Mouse (Mus musculus): ENCODE measurements at regions not wholly inside any gene's neighbourhood (a gene's known extent, or its start where the extent isn't known, plus 50 kb on each side); places are given as distances from the start of the nearest gene placed in this dataset.

GRCm38 (mm10) chr7:72500996-72501395 is 194.6 kb upstream of the Mctp2 start:
- intact Hi-C loops (cut with DNase I) = no loop called here
- DNase-seq = no peak

GRCm38 (mm10) chr7:72501431-72501830 is 195.0 kb upstream of the Mctp2 start:
- intact Hi-C loops (cut with DNase I) = no loop called here
- no peak for DNase-seq

- intact Hi-C loops (cut with DNase I) = no loop called here
Measured at GRCm38 (mm10) chr7:72503756-72504155, 197.3 kb upstream of the Mctp2 start.

GRCm38 (mm10) chr7:72504268-72504667 is 197.9 kb upstream of the Mctp2 start:
- peak; percentile 9 to 22 for DNase-seq
- intact Hi-C loops (cut with DNase I) = no loop called here

More at GRCm38 (mm10) chr7:72503756-72504155, 197.3 kb upstream of the Mctp2 start:
- DNase-seq = no peak

- DNase-seq = no peak
- intact Hi-C loops (cut with DNase I) = no loop called here
Measured at GRCm38 (mm10) chr7:72505732-72506460, 199.5 kb upstream of the Mctp2 start.

- intact Hi-C loops (cut with DNase I) = no loop called here
- DNase-seq = no peak
Measured at GRCm38 (mm10) chr7:72507946-72508345, 201.5 kb upstream of the Mctp2 start.

- intact Hi-C loops (cut with DNase I) = loop anchor here (5.0 kb wide), 1 partner anchor 108 kb away; no protein-coding TSS in a partner anchor
- DNase-seq = no peak
Measured at GRCm38 (mm10) chr7:72510116-72510515, 203.7 kb upstream of the Mctp2 start.

GRCm38 (mm10) chr7:72513446-72513845 is 207.0 kb upstream of the Mctp2 start:
- no peak for DNase-seq
- intact Hi-C loops (cut with DNase I) = loop anchor here (5.0 kb wide), 1 partner anchor 111 kb away; no protein-coding TSS in a partner anchor

GRCm38 (mm10) chr7:72514851-72515250 is 208.4 kb upstream of the Mctp2 start:
- intact Hi-C loops (cut with DNase I) = loop anchor here (5.0 kb wide), 1 partner anchor 113 kb away; no protein-coding TSS in a partner anchor
- peak in 1 of 2 experiments; percentile 4 for DNase-seq

GRCm38 (mm10) chr7:72518421-72518972 is 212.1 kb upstream of the Mctp2 start:
- DNase-seq = no peak
- intact Hi-C loops (cut with DNase I) = no loop called here

GRCm38 (mm10) chr7:72519359-72520115 is 213.1 kb upstream of the Mctp2 start:
- intact Hi-C loops (cut with DNase I) = no loop called here
- no peak for DNase-seq

GRCm38 (mm10) chr7:72528873-72529272 is 222.5 kb upstream of the Mctp2 start:
- intact Hi-C loops (cut with DNase I) = no loop called here
- no peak for DNase-seq

- intact Hi-C loops (cut with DNase I) = no loop called here
- DNase-seq = no peak
Measured at GRCm38 (mm10) chr7:72538288-72538687, 231.9 kb upstream of the Mctp2 start.

- no peak for DNase-seq
- intact Hi-C loops (cut with DNase I) = no loop called here
Measured at GRCm38 (mm10) chr7:72539915-72540314, 233.5 kb upstream of the Mctp2 start.

GRCm38 (mm10) chr7:72541521-72542478 is 235.4 kb upstream of the Mctp2 start:
- intact Hi-C loops (cut with DNase I) = no loop called here
- DNase-seq = no peak

- DNase-seq = no peak
- intact Hi-C loops (cut with DNase I) = no loop called here
Measured at GRCm38 (mm10) chr7:72543501-72543900, 237.1 kb upstream of the Mctp2 start.

- intact Hi-C loops (cut with DNase I) = no loop called here
- no peak for DNase-seq
Measured at GRCm38 (mm10) chr7:72543946-72544345, 237.5 kb upstream of the Mctp2 start.

GRCm38 (mm10) chr7:72567378-72567777 is 261.0 kb upstream of the Mctp2 start:
- DNase-seq = no peak
- intact Hi-C loops (cut with DNase I) = no loop called here

GRCm38 (mm10) chr7:72569177-72569576 is 262.8 kb upstream of the Mctp2 start:
- no peak for DNase-seq
- intact Hi-C loops (cut with DNase I) = no loop called here

- intact Hi-C loops (cut with DNase I) = no loop called here
- no peak for DNase-seq
Measured at GRCm38 (mm10) chr7:72574316-72574715, 267.9 kb upstream of the Mctp2 start.
